Mouse (Mus musculus) lung, postnatal 25 days (tissue): ENCODE data around the gene Mettl7b.
"Not testable (repeated sequence)": the region's sequence is repeated elsewhere in the genome, so short reads cannot be mapped to it uniquely, and the experiment has no call there.

ENCODE experiments used
- DNase-seq: peaks from one replicate; pipeline ENCODE4 v3.0.0; 2022; ENCODE audit warnings: low spot score

Mettl7b gene

GRCm38 (mm10) chr10:128960590-128961584, at the start of gene Mettl7b:
TSS of gene Mettl7b (minus strand) at chr10:128960988.
- no peak for DNase-seq

- DNase-seq = no peak
Observed at GRCm38 (mm10) chr10:129010288-129010841, 49.6 kb upstream of the Mettl7b start, which contains the start of gene Olfr763. TSS of gene Olfr763 (plus strand) at chr10:129010791.

GRCm38 (mm10) chr10:129004032-129004920, 43.5 kb upstream of the Mettl7b start:
- DNase-seq = no peak

GRCm38 (mm10) chr10:128996523-128997040, 35.8 kb upstream of the Mettl7b start:
- DNase-seq = no peak

GRCm38 (mm10) chr10:128995796-128996195, 35.0 kb upstream of the Mettl7b start:
- DNase-seq = no peak

- DNase-seq = no peak
Observed at GRCm38 (mm10) chr10:128990994-128991393, 30.2 kb upstream of the Mettl7b start.

GRCm38 (mm10) chr10:128990129-128990850, 29.5 kb upstream of the Mettl7b start:
- DNase-seq = not testable (repeated sequence)

GRCm38 (mm10) chr10:128989131-128989530, 28.3 kb upstream of the Mettl7b start, which contains the start of gene Olfr9:
TSS of gene Olfr9 (plus strand) at chr10:128989431.
- not testable (repeated sequence) for DNase-seq

- DNase-seq = peak; percentile 69
Observed at GRCm38 (mm10) chr10:128980644-128981365, 20.0 kb upstream of the Mettl7b start.

GRCm38 (mm10) chr10:128977522-128978114, 16.8 kb upstream of the Mettl7b start:
- DNase-seq = peak; percentile 56

GRCm38 (mm10) chr10:128976395-128976794, 15.6 kb upstream of the Mettl7b start:
- DNase-seq = no peak

- no peak for DNase-seq
Observed at GRCm38 (mm10) chr10:128972841-128973240, 12.1 kb upstream of the Mettl7b start.

GRCm38 (mm10) chr10:128970740-128971250, 10.0 kb upstream of the Mettl7b start:
- peak; percentile 31 for DNase-seq

- peak; percentile 60 for DNase-seq
Observed at GRCm38 (mm10) chr10:128968341-128968749, 7.6 kb upstream of the Mettl7b start.

- DNase-seq = no peak
Observed at GRCm38 (mm10) chr10:128965871-128966270, 5.1 kb upstream of the Mettl7b start.

GRCm38 (mm10) chr10:128964961-128965360, 4.2 kb upstream of the Mettl7b start:
- no peak for DNase-seq

- DNase-seq = no peak
Observed at GRCm38 (mm10) chr10:128960142-128960541, 646 bp downstream of the Mettl7b start.

- DNase-seq = no peak
Observed at GRCm38 (mm10) chr10:128958340-128958739, 2.4 kb downstream of the Mettl7b start.

- no peak for DNase-seq
Observed at GRCm38 (mm10) chr10:128950208-128950887, 10.4 kb downstream of the Mettl7b start.
